Mouse (Mus musculus): ENCODE measurements around the gene Lhfpl3.

- no peak for TF ChIP-seq POLR2A (IDR thresholded peaks at IDR 0.05; ENCODE audit: control insufficient read depth, extremely low read depth, insufficient read depth, low read length, poor library complexity)
- TF ChIP-seq CTCF (IDR thresholded peaks at IDR 0.05; ENCODE audit: borderline replicate concordance, control insufficient read depth, extremely low read depth, insufficient read depth, low read length, poor library complexity), result no peak
Measured at GRCm38 (mm10) chr5:23249896-23250875, 504.3 kb downstream of the Lhfpl3 start.

Data from thymus, adult 2 months (tissue).